Mouse (Mus musculus) mouse embryonic stem cell (cell line): ENCODE results near the gene Slc6a13.

Experiments used
- in situ Hi-C, 2 experiments: fragments of 300-500 bp; cut with MboI; formaldehyde crosslinking; loops; 1 replicate in 1 of 2; 3 replicates in 1 of 2; pipeline ENCODE4 v1.14.3; 2019 to 2020; ENCODE audit warnings: low sequenced_read_pairs in 2 of 2, low pct_unique_long_range_greater_than_20kb in 1 of 2, mixed read lengths in 1 of 2; ENCODE audit not compliant: unreplicated experiment in 1 of 2

Gene Slc6a13

DNA sequence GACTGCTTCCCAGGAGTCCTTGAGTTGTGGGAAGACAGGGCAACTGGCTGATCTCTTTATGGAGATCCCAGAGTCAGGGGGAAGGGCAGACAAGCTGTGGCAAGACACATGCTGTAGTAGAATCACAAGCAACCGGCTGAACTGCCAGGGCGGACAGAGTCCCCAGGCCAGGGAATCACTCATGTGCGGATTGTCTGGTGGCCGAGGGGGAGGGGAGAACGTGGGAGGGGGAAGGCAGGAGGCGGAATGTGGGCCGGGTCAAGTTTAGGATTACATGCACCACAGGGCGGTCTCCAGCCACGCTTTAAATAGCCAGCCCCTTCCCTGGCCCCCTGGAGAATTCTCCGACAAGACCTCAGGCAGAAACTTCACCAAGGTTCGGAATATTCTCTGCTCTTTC is at the start of gene Slc6a13:
Gene Slc6a13, plus strand, starts transcription at position 274 of the 400 bp plus-strand sequence.
- in situ Hi-C loops = no loop called here

DNA sequence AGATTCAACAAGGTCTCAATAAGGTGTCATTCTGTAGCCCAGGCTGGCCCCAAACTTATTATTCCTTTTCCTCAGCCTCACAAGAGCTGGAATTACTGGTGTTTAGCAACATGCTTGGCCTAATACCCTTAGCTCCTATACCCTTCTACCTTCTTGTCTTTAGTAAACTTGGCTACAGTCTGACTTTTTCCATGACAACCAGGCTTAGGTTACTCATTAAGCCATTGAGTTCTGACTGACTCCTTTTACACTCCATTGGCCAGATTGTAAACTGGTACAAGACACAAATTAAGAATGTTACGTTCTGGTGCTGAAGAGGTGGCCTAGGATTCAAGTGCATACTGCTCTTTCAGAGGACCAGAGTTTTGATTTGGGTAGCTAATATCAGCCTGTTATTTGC is 49.6 kb upstream of the Slc6a13 start:
- in situ Hi-C loops = no loop called here

DNA sequence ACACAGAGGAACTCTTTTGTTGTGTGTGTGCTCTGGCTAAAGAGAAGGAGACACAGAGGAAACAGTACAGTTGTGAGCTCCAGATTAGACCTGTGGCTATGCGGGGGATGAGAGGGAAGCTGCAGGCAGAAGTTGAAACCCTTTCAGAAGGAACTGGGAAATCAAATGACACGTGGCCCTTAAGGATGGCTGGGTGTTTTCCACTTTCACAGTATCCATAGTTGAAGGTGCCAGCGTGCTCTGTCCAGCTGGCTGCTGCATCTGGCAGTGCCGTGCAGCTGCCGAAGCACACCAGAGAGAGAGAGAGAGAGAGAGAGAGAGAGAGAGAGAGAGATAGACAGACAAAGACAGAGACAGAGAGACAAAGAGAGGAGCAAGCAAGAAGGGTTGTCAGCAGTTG is 48.8 kb upstream of the Slc6a13 start:
- in situ Hi-C loops = no loop called here

DNA sequence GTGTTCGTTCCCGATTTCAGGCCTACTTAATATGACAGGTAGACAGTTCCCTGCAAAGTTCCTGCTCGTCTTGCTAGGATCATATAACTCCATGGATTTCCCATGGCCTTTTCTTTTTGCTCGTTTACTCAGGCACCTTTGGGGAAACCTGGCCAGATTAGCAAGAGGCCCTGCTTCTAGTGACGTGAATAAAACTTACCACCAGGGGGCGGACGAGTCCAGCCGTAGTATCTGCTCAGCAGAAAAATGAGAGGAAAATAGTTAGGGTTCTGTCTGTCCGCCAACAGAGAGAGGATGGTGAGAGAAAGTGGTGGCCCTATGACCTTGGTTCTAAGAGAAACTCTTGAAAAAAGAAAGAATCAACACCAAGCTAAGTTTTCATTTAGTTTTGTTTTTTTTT is 39.5 kb upstream of the Slc6a13 start:
- in situ Hi-C loops = loop anchor here in 1 of 2 experiments (10.0 kb wide), 1 partner anchor 274 kb away; no protein-coding TSS in a partner anchor

DNA sequence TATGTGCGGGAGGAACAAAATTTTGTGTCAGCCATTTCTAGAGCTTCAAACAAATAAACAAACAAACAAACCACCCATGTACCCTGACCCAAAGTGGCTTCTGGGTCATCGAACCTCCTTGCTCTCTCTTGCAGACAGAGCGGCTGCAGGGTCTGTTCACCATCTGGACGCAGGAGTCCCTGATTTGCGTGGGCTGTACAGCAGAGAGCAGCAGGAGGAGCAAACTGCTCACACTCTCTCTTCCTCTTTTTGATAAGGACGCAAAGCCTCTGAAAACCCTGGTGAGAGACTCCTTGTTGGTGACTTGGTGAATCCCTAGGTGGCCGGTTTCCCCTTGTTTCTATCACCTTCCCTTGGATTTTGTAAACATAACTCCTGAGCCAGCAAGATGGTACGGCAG is 38.8 kb upstream of the Slc6a13 start:
- in situ Hi-C loops = loop anchor here in 1 of 2 experiments (10.0 kb wide), 1 partner anchor 274 kb away; no protein-coding TSS in a partner anchor

DNA sequence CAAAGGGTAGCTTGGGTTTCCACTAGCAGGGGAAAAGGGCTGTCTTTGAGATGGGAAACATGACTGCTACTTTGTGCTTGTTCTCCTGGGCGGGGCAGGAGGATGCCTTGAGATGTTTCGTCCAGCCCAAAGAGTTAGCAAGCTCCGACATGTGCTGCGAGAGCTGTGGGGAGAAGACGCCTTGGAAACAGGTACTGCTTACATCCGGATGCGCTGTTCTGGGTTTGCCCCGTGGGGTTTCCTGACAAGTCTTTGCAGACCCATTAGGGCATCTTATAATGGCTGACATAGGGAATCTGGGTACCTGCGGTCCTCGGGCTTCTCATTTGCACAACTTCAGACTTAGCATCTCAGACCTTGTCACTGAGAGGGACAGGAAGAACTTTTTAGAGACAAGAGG is 38.0 kb upstream of the Slc6a13 start:
- in situ Hi-C loops = loop anchor here in 1 of 2 experiments (10.0 kb wide), 1 partner anchor 273 kb away; no protein-coding TSS in a partner anchor

DNA sequence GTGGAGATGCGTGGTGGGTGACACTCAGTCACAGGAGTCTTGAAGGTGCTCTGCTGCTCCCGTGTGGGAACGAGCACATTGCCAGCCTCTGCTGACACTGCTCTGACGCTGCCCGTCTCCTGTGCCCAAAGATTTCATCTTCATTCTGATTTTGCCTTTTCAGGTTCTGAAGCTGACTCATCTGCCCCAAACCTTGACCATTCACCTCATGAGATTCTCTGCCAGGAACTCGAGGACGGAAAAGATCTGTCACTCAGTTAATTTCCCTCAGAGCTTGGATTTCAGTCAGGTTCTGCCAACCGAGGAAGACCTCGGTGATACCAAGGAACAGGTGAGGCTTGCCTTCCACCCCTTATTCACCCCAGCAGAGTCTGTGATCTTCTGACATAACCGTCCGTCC is 37.5 kb upstream of the Slc6a13 start:
- in situ Hi-C loops = loop anchor here in 1 of 2 experiments (10.0 kb wide), 1 partner anchor 272 kb away; no protein-coding TSS in a partner anchor

DNA sequence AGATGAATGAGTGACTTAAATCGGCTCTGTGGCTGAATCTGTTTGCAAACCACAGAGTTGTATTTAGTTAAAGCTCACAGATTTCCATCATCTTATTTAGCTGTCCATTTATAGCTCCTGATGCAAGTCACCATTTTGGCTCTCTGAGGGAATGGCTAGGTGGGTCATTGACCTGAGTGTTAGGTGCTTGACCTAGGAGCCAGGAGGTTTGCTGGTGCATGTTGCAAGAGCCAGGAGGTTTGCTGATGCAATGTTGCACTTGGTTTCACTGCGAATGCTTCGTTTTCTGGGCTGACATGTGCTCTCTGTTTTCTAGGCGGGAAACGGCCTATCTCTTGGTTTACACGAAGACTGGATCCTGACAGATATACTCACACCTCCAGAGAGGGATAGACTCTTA is 29.9 kb upstream of the Slc6a13 start:
- in situ Hi-C loops = no loop called here

DNA sequence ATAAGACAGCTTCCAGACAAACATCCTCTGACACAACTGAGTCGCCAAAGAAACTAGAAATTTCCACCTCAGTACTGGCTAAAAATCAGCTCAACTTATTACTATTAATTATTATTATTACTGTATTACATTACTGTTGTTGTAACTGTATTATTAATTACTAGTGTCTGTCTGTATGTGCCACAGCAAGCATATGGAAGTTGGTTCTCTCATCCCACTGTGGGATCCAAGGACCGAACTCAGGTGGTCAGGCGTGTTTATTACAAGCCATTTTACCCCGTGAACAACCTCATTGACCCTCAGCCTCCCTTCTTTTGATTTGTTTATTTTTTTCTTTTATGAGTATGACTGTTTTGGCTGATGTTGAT is 28.3 kb upstream of the Slc6a13 start:
- in situ Hi-C loops = no loop called here

DNA sequence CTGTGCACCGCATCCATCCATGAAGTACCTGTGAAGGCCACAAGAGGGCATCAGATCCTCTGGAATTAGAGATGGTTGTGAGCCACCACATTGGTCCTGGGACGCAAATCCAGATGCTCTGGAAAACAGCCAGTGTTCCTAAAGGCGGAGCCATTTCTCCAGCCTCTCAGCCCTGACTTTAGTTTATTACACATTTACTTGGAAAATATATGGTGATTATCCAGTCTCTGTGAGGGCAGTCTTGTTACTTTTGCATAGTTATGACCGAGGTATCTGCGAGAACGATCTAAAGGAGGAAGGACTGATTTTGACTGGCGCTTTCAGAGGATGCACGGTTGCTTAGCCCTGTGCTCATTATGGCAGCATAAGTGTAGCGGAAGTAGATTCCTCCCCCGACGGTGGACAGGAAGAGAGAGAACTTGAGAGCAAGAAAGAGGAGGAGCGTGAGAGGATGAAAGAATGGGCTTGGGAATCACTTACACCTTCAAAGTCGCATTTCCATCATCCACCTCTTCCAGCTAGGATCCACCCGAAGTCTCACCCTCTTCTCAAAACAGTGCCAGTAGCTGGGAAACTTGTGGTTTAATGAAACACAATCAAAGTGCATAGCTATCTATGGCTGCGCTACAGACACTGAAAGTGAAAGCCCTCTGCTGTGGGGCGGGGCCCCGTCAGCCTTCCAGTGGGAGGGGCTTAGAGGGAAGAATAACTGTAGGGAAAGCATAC is 27.8 kb upstream of the Slc6a13 start:
- in situ Hi-C loops = no loop called here

DNA sequence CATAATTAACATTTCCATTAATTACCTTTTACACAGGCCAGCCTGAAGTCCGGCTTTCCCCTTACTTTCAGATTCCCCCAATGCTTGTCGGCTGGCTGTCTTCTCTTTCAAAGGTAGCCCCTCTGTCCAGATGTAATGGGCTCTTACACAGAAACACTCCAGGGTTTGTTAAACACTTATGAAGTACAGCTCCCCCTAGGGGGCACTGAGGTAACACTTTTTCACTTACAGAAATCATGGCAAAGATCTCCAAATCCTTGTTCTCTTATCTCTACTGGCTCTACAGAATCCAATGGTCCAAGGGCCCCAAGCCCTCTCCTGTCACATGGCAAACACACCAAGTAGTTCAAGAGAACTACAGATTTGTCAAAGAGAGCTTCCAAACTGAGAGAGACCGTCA is 25.7 kb upstream of the Slc6a13 start:
- in situ Hi-C loops = no loop called here

DNA sequence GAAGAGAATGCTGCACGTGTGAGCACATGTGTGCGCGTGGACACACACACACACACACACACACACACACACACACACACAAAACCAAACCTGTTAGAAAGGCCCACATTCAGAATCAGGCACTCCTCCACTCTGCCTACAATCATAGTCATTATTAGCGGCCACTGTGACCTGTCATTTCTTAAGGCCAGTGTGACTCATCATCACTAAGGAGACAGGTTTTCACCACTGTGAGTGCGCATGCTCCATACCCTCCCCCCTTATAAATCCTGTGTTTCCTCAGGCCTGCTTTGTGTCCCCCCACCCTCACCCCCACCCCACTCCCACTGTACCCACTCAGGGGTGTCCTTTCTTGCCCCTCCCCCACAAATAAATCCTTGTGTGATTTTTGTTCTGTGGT is 15.9 kb upstream of the Slc6a13 start:
- in situ Hi-C loops = no loop called here

DNA sequence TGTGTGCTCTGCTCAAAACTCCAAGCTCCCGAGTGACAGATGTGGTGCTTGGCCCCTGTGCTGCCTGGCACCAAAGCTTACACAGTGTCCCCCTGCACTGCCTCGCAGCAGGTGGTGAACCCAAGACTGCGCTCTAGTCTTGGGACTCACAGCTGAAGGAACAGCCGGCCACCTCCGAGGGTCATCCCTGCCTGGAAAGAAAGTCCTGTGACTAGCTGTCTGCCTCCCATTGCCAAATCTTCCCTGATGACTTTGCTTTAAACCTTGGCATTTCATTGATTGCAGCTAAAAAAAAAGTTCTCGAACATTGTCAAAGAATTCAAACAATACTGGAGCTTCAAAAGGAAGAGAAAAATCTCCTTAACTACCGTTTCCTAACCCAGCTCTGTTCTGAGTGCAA is 710 bp upstream of the Slc6a13 start:
- in situ Hi-C loops = no loop called here

DNA sequence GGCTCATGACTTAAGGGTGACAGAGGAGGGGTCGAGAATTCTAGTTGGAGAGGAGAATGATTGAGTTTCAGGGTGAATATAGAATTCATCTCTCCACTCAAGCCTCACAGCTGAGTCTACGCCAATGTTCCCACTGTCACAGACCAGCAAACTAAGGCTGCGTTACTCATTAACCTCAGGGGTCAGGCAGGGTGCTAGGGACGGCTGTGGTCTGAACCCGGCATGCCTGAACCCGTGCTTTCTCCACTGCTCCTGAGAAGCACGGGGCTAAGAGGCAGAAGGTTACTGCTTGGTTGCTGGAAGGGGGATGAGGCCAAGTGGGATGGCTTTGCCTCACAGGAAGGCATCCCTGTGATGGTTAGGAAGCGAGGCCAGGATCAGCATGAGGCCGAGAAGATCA is 477 bp downstream of the Slc6a13 start:
- in situ Hi-C loops = no loop called here

DNA sequence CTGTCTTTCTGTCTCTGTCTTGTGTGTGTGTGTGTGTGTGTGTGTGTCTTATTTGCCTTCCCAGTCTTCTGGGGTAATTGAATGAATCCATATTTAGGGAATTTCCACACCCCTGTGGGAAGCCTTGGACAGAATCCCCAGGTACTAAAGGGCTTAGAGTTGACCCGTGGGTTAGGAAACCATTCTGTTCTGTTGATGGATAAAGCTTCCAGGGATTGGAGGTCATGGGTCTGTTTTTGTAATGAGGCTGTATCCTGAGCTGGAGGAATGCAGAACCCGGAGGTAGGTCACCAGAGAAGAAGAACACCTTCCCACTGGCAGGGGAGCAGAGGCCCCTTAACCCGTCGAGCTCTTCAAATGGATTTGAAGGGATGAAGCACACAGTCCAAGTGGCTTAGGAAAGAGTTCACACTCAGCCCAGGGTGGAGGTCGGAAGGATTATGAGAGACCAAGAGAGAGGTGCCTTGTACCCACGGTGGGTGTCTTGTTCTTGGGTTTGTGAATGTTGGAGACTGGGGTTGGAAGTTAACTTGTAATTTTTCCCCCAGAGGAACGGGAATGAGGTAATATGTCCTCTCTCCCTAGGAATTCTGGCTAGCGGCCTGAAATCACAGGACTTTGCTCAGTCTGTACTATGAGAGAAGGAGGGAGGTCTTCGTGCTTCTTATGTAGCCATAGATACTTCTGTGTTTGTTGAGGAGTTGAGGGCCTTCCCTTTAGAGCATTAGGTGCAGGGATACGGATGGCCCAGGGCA is 3.6 kb downstream of the Slc6a13 start:
- in situ Hi-C loops = no loop called here

DNA sequence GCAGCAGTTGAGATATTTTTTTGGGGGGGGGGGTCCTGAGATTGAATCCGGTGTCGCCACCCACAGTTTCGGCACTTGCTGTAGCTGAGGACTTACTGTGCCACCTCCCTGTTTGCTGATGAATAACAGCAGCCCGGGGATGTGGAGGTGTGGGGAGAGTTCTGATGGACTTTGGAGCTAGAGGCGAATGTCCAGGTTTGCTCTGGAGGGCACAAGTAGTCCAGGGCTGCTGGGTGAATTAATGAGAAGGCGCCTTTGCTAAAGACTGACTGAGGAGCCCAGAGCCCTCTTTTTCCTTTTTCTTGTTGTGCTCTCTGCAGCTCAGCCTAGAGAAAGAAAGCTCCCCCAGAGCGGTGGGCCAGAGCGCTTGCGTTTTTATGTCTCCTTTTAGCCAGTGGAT is 4.6 kb downstream of the Slc6a13 start:
- in situ Hi-C loops = no loop called here

DNA sequence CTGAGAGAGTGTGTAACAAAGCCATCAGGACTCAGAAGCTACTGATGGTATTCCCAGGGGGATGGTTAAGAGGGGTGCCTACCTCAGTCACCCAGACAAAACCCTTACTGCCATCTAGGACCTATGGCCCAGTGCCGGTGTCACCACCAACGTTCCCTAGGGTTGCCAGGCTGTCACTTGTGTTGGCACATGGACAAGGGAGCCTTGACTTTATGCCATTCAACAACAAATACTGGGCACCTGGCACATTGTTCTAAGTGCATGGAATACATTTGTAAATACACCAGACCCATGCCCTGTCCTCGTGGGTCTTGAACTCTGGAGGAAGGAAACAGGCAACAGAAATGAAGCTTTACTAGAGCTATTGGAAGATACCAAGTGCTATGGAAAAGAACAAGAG is 5.5 kb downstream of the Slc6a13 start:
- in situ Hi-C loops = no loop called here

DNA sequence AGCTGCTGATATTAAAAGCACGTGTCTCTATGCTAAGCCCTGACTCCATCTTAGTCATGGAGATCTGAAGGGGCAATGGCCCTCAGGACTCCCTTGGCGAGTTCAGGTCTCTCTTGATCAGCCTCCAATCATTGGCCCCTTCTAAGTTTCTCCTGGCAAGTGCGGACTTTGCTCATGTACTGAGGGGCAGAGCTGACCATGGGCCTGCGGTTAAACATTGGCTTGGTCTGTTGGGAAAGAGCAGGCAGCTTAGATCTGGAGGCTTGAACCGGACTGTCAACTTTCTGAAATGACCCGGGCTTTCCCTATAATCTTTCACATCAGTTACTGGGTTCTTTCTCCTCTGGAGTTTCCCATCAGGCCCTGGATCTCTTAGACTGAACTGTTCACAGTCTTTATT is 11.0 kb downstream of the Slc6a13 start:
- in situ Hi-C loops = no loop called here

DNA sequence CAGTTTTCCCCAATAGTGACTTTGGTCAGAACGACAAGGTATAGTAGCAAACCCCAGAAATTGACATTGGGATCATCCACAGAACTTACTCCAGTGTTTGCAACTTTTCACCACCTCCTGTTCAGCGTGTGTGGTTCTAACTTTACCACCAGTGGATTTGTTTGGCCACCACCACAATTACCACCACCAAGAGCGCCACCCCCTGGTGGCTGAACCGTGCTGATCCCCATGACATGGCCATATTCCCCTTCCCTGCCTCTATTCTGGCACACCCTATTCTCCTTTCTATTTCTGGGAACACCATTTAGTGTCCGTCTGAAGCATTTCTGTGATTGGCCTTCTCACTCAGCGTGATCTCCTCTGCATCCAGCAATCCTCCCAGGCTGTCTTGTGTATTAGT is 19.1 kb downstream of the Slc6a13 start:
- in situ Hi-C loops = no loop called here
